Mouse (Mus musculus) hindbrain, postnatal 0 days (tissue): ENCODE measurements at regions not wholly inside any gene's neighbourhood (a gene's known extent, or its start where the extent isn't known, plus 50 kb on each side); places are given as distances from the start of the nearest gene placed in this dataset.
A peak's percentile ranks its signal among the peaks of the same experiment; 100 is the strongest.

ENCODE experiments used
- ATAC-seq: fragments of 200-750 bp; cut with Nextera tagmentation; 2 replicates; pipeline ENCODE4 v1.8.0; 2017; ENCODE audit warnings: mild to moderate bottlenecking, moderate TSS enrichment, moderate library complexity
- DNase-seq: peaks from one replicate; pipeline ENCODE4 v3.0.0-alpha.2; 2015; ENCODE audit warnings: low spot score
- H3K27ac ChIP-seq: fragments of 300-500 bp; sonication (generic); 2 replicates; pipeline ENCODE4 v1.5.1; 2014; ENCODE audit warnings: mild to moderate bottlenecking
- H3K27me3 ChIP-seq: fragments of 300-500 bp; sonication (generic); 2 replicates; pipeline ENCODE4 v1.6.1; 2014; ENCODE audit warnings: low read length, mixed read lengths; ENCODE audit not compliant: insufficient read depth
- H3K36me3 ChIP-seq: fragments of 300-500 bp; sonication (generic); 2 replicates; pipeline ENCODE4 v1.6.1; 2014; ENCODE audit warnings: low read length, mixed read lengths; ENCODE audit not compliant: insufficient read depth
- H3K4me1 ChIP-seq: fragments of 300-500 bp; sonication (generic); 2 replicates; pipeline ENCODE4 v1.6.1; 2014; ENCODE audit warnings: antibody characterized with exemption, low read length, mixed read lengths; ENCODE audit not compliant: insufficient read depth
- H3K4me2 ChIP-seq: fragments of 300-500 bp; sonication (generic); 2 replicates; pipeline ENCODE4 v1.6.1; 2014; ENCODE audit warnings: low read depth, mild to moderate bottlenecking, low read length, moderate library complexity, mixed read lengths
- H3K4me3 ChIP-seq: fragments of 300-500 bp; sonication (generic); 2 replicates; pipeline ENCODE4 v1.5.1; 2014; ENCODE audit warnings: low read length
- H3K9ac ChIP-seq: fragments of 300-500 bp; sonication (generic); replicated peaks from 2 replicates; pipeline ENCODE4 v1.6.1; 2014; ENCODE audit warnings: mild to moderate bottlenecking, low read length, moderate library complexity, mixed read lengths
- H3K9me3 ChIP-seq: fragments of 300-500 bp; sonication (generic); 2 replicates; pipeline ENCODE4 v1.6.1; 2016; ENCODE audit warnings: low read length, mixed read lengths
- CTCF ChIP-seq: IDR thresholded peaks from 2 replicates; pipeline ENCODE4 v1.5.1; 2016; ENCODE audit warnings: antibody characterized with exemption, control low read depth, low read depth
- WGBS: fragments of 180-500 bp; shearing (Covaris S2); extraction: QIAGEN DNeasy Blood & Tissue Kit; methylation state at CpG from one replicate; pipeline ENCODE4 v1.1.7; 2014; 5-methylcytosine and 5-hydroxymethylcytosine counted together

DNA sequence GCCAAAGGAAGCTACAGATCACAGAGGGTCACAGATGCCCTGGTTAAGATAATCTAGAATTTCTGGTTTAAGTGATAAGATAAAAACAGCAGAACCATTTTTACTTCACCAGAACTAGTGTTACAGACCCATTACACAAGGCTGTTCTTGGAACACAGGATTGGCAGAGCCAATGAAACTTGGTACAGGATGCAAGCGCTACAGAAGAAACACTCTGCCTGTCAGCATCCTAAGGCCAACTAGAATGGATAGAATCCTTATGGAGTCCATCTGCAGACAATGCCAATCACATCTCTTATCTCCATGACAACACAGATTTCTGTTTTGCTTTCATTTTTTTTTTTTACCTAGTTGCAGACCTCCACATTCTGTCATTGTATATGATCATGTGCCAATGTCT is 759.4 kb upstream of the Stxbp6 start:
- no peaks in the 10 kb centered on the region for H3K36me3 ChIP-seq
- no peaks in the 10 kb centered on the region for H3K4me1 ChIP-seq
- H3K27me3 ChIP-seq, result no peaks in the 10 kb centered on the region
- TF ChIP-seq CTCF, result no peak
- ATAC-seq (no peak), DNase-seq (peak; percentile 3)
- no peak overlapping the region for H3K4me3 ChIP-seq
- H3K9me3 ChIP-seq, result no peaks in the 10 kb centered on the region
- H3K4me2 ChIP-seq, result no peak overlapping the region
- no peak overlapping the region for H3K9ac ChIP-seq
- no peak overlapping the region; the same call in 1 of the 2 replicates for H3K27ac ChIP-seq
- 77% methylated on average over 1 of the region's 1 CpGs for WGBS

DNA sequence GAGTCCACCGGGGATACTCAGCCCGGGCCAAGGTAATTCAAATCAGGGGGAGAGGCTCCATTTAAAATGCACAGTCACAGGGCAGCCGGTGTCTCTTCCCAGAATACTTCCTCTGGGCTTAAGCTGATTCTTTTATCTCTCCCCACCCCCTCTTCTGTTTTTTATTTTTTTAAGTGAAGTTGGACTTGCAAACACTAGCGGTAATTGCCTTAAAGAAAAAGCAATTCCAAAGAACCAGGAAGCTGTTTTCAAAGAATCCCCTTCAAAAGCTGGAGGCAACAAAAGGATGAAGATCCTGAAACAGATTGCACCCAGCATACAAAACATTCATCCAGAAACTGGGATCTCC is 758.9 kb upstream of the Stxbp6 start:
- Histone ChIP-seq H3K27ac (no peak overlapping the region; the same call in 1 of the 2 replicates), H3K4me1 (no peaks in the 10 kb centered on the region), H3K9ac (no peak overlapping the region), H3K4me3 (no peak overlapping the region), H3K4me2 (no peak overlapping the region), H3K9me3 (no peaks in the 10 kb centered on the region), H3K36me3 (no peaks in the 10 kb centered on the region), H3K27me3 (no peaks in the 10 kb centered on the region)
- ATAC-seq (peak; percentile 43; the same call in 1 of the 2 replicates), DNase-seq (peak; percentile 9)
- TF ChIP-seq CTCF, result no peak
- 10% methylated on average over 4 of the region's 4 CpGs for WGBS

DNA sequence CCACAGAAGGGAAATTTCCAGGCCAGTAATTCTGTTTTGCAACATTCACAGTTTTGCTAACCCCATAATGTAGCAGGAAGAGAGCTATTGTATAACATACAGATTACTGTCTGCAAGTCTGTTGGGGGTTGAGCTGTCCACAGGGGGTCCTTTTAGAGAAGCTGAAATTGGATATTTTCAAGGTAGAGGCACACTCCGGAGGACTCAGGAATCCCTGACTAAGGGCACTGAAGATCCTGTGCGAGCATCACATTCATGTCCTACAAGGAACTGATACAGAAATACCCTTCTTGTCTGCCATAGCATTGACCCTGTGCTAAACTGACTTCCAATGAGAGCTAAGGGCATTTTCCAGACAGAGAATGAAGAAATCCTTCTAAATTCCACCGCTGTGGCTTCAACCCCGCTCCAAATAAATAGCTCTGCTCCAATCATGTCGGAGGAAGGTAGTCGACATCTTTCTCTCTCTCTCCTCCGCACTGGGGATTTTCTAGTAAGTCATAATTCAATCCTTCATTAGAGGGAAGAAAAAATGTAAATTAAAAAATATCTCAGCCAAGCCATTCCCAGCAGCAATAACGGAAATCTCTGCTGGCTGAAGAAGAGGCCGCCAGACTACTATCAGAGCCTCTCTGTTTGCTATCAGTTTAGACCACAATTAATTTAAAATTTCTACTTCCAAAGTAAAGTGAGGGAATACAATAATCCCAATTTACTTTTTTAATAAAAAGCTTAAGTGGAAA is 758.3 kb upstream of the Stxbp6 start:
- peak; percentile 5 for DNase-seq
- Histone ChIP-seq H3K9me3 (no peaks in the 10 kb centered on the region), H3K36me3 (no peaks in the 10 kb centered on the region), H3K9ac (no peak overlapping the region), H3K27me3 (no peaks in the 10 kb centered on the region), H3K27ac (no peak overlapping the region; the same call in 1 of the 2 replicates), H3K4me1 (no peaks in the 10 kb centered on the region), H3K4me2 (no peak overlapping the region), H3K4me3 (no peak overlapping the region)
- 38% methylated on average over 9 of the region's 9 CpGs for WGBS
- ATAC-seq, result peak; percentile 35; the same call in 1 of the 2 replicates
- TF ChIP-seq CTCF, result no peak

GRCm38 (mm10) chr12:45824861-45825260 is 750.4 kb upstream of the Stxbp6 start:
- Histone ChIP-seq H3K9me3 (no peaks in the 10 kb centered on the region), H3K27me3 (no peaks in the 10 kb centered on the region), H3K4me2 (no peak overlapping the region), H3K9ac (no peak overlapping the region), H3K4me3 (no peak overlapping the region), H3K36me3 (no peaks in the 10 kb centered on the region), H3K27ac (no peak overlapping the region), H3K4me1 (no peaks in the 10 kb centered on the region)
- no peak for DNase-seq
- ATAC-seq, result no peak
- TF ChIP-seq CTCF, result no peak
